ENCODE assay signal across 34 mouse cellular contexts in genomic region chr17:68982094-68982493, GRCm38 (mm10).
"Had no signal": no experiment of that assay in that cellular context is flagged by ENCODE, and none has a peak within 500 bp of the region (broad histone marks: within the 10 kb centered on the region; RNA-seq: fewer than 3 reads in every experiment).

No protein-coding gene starts in this region.

- H3K36me3 ChIP-seq: heart, embryonic 12.5 days; heart, embryonic 13.5 days; heart, embryonic 15.5 days; hindbrain, embryonic 10.5 days; hindbrain, embryonic 12.5 days; hindbrain, embryonic 13.5 days; hindbrain, embryonic 15.5 days; intestine, embryonic 15.5 days; kidney, embryonic 15.5 days had no signal

- H3K9ac ChIP-seq: heart, embryonic 12.5 days; heart, embryonic 13.5 days; heart, embryonic 15.5 days; hindbrain, embryonic 12.5 days; hindbrain, embryonic 13.5 days; hindbrain, embryonic 14.5 days; hindbrain, embryonic 15.5 days; intestine, embryonic 15.5 days; kidney, embryonic 15.5 days had no signal

- DNase-seq: heart, postnatal 10 days; heart, postnatal 14 days; heart, postnatal 36 days; heart, postnatal 4 days; kidney, adult 11 months; kidney, adult 18-20 months; kidney, adult 2 months; kidney, adult 8-10 months; kidney, adult 9 months; kidney, postnatal 10 days; kidney, postnatal 14 days; kidney, postnatal 25 days; kidney, postnatal 36 days; kidney, postnatal 4 days; layer of hippocampus, adult 9-11 months; layer of hippocampus, postnatal 36 days had no signal

- H3K9me3 ChIP-seq: heart, embryonic 12.5 days; heart, embryonic 13.5 days; heart, embryonic 15.5 days; hindbrain, embryonic 10.5 days; hindbrain, embryonic 12.5 days; hindbrain, embryonic 13.5 days; hindbrain, embryonic 15.5 days; intestine, embryonic 15.5 days; kidney, embryonic 15.5 days had no signal

- H3K4me2 ChIP-seq: heart, embryonic 12.5 days; heart, embryonic 13.5 days; heart, embryonic 15.5 days; hindbrain, embryonic 12.5 days; hindbrain, embryonic 13.5 days; hindbrain, embryonic 14.5 days; hindbrain, embryonic 15.5 days; intestine, embryonic 15.5 days; kidney, embryonic 15.5 days had no signal

- H3K27me3 ChIP-seq: heart, embryonic 12.5 days; heart, embryonic 13.5 days; heart, embryonic 15.5 days; hindbrain, embryonic 12.5 days; hindbrain, embryonic 13.5 days; hindbrain, embryonic 15.5 days; intestine, embryonic 15.5 days; kidney, embryonic 15.5 days had no signal

- H3K4me1 ChIP-seq: heart, embryonic 15.5 days; hindbrain, embryonic 10.5 days; hindbrain, embryonic 12.5 days; hindbrain, embryonic 13.5 days; hindbrain, embryonic 15.5 days; intestine, embryonic 15.5 days; kidney, embryonic 15.5 days had no signal

- ATAC-seq: hindbrain, embryonic 16.5 days; hindbrain, postnatal 0 days; inflammation-experienced regulatory T-cells, adult 6 months; intestine, embryonic 15.5 days; intestine, embryonic 16.5 days; intestine, postnatal 0 days had no signal

- H3K4me3 ChIP-seq: heart, embryonic 12.5 days; heart, embryonic 13.5 days; heart, embryonic 15.5 days; hindbrain, embryonic 10.5 days; hindbrain, embryonic 12.5 days; hindbrain, embryonic 13.5 days; hindbrain, embryonic 15.5 days; intestine, embryonic 15.5 days; kidney, embryonic 15.5 days; layer of hippocampus, adult 2 months; left cerebral cortex, adult 2 months had no signal

- H3K27ac ChIP-seq: heart, embryonic 13.5 days; heart, embryonic 15.5 days; hindbrain, embryonic 10.5 days; hindbrain, embryonic 12.5 days; hindbrain, embryonic 13.5 days; hindbrain, embryonic 14.5 days; hindbrain, embryonic 15.5 days; hindbrain, postnatal 0 days; intestine, embryonic 15.5 days; kidney, embryonic 15.5 days; kidney, postnatal 0 days; layer of hippocampus, adult 2 months; left cerebral cortex, adult 2 months had no signal
